Mouse (Mus musculus) hematopoietic stem cell, adult 5-6 weeks (primary cell): ENCODE data around the gene Six5. TPM values are rescaled to one million over a fixed set of nuclear protein-coding genes. Genes with fewer than 3 reads are reported as not detected.
"Not testable (repeated sequence)": the region's sequence is repeated elsewhere in the genome, so short reads cannot be mapped to it uniquely, and the experiment has no call there.

Source experiments
- ATAC-seq, 2 experiments: fragments of 125-278 bp in 1 of 2; replicated peaks in 1 of 2; 2 replicates each; pipeline ENCODE4 v1.8.0; 2016 to 2017; ENCODE audit warnings: inconsistent platforms in 2 of 2, mild to moderate bottlenecking in 2 of 2, moderate number of reproducible peaks in 2 of 2, low read depth in 1 of 2, moderate TSS enrichment in 1 of 2; ENCODE audit not compliant: low FRiP score in 2 of 2, poor library complexity in 2 of 2, severe bottlenecking in 2 of 2, insufficient read depth in 1 of 2, low TSS enrichment in 1 of 2
- total RNA-seq: library from RNA; stranded (forward); fragments of 172-1452, 232-1000 nt; gene quantifications from 2 replicates; pipeline ENCODE4 v1.2.3, GENCODE M21; 2017

Six5 gene
- total RNA-seq, 1 experiment from 2014 or later: 9.3 TPM

- not testable (repeated sequence) for ATAC-seq
These were observed 23.4 kb upstream of the Six5 start for GRCm38 (mm10) chr7:19071024-19071423.

GRCm38 (mm10) chr7:19073504-19073903 is 20.9 kb upstream of the Six5 start:
- no peak for ATAC-seq

GRCm38 (mm10) chr7:19074494-19074893 is 19.9 kb upstream of the Six5 start:
- ATAC-seq: no peak

GRCm38 (mm10) chr7:19075231-19075630 is 19.2 kb upstream of the Six5 start:
- no peak for ATAC-seq

GRCm38 (mm10) chr7:19075723-19076585 is 18.4 kb upstream of the Six5 start, which contains the start of gene Dmwd:
Dmwd (plus strand) TSS chr7:19076227.
- peak; percentile 88 for ATAC-seq

- no peak for ATAC-seq
These were observed 17.8 kb upstream of the Six5 start for GRCm38 (mm10) chr7:19076586-19076991.

- ATAC-seq: peak; percentile 82 to 84
These were observed 16.6 kb upstream of the Six5 start for GRCm38 (mm10) chr7:19077761-19078160.

GRCm38 (mm10) chr7:19078732-19079131 is 15.7 kb upstream of the Six5 start:
- ATAC-seq: no peak

- no peak for ATAC-seq
These were observed 13.9 kb upstream of the Six5 start for GRCm38 (mm10) chr7:19080451-19080950.

- ATAC-seq: no peak
These were observed 12.2 kb upstream of the Six5 start for GRCm38 (mm10) chr7:19082171-19082570.

GRCm38 (mm10) chr7:19083096-19083495 is 11.3 kb upstream of the Six5 start:
- ATAC-seq: no peak

GRCm38 (mm10) chr7:19083701-19084100 is 10.7 kb upstream of the Six5 start, which contains the start of gene Dmpk:
Dmpk (plus strand) TSS chr7:19083849.
- no peak for ATAC-seq

GRCm38 (mm10) chr7:19084277-19084771 is 10.1 kb upstream of the Six5 start:
- ATAC-seq: peak; percentile 56 to 61

- ATAC-seq: no peak
These were observed 9.4 kb upstream of the Six5 start for GRCm38 (mm10) chr7:19084921-19085473.

- ATAC-seq: no peak
These were observed 8.9 kb upstream of the Six5 start for GRCm38 (mm10) chr7:19085495-19085894.

- peak; percentile 38 to 52 for ATAC-seq
These were observed 8.4 kb upstream of the Six5 start for GRCm38 (mm10) chr7:19086042-19086441.

- ATAC-seq: no peak
These were observed 7.6 kb upstream of the Six5 start for GRCm38 (mm10) chr7:19086760-19087159.

- peak; percentile 26 to 42; a peak in 2 of 4 replicates for ATAC-seq
These were observed 5.6 kb upstream of the Six5 start for GRCm38 (mm10) chr7:19088813-19089212.
